Mouse (Mus musculus): ENCODE measurements at regions not wholly inside any gene's neighbourhood (a gene's known extent, or its start where the extent isn't known, plus 50 kb on each side); places are given as distances from the start of the nearest gene placed in this dataset.

- TF ChIP-seq POLR2A (IDR thresholded peaks at IDR 0.05; ENCODE audit: low read depth, low read length) (no peak), CHD1 (IDR thresholded peaks at IDR 0.05; ENCODE audit: low read depth, low read length) (no peak), ELF1 (IDR thresholded peaks at IDR 0.05; ENCODE audit: low read depth, low read length) (no peak), USF1 (IDR thresholded peaks at IDR 0.05; ENCODE audit: low read depth, low read length) (no peak), CTCF (conservative IDR thresholded peaks at IDR 0.05 in 1 of 2, IDR thresholded peaks at IDR 0.05 in 1 of 2; ENCODE audit: low read depth in 2 of 2, low read length in 2 of 2) (no peak), RAD21 (IDR thresholded peaks at IDR 0.05; ENCODE audit: low read depth, low read length) (no peak), NELFE (IDR thresholded peaks at IDR 0.05; ENCODE audit: low read depth, low read length) (no peak), UBTF (IDR thresholded peaks at IDR 0.05; ENCODE audit: low read depth, low read length) (no peak), EP300 (IDR thresholded peaks at IDR 0.05; ENCODE audit: low read length) (no peak), E2F4 (IDR thresholded peaks at IDR 0.05; ENCODE audit: insufficient replicate concordance, low read depth, low read length) (no peak), MXI1 (IDR thresholded peaks at IDR 0.05; ENCODE audit: low read depth, low read length) (no peak), ZC3H11A (IDR thresholded peaks at IDR 0.05; ENCODE audit: low read depth, low read length) (no peak), NRF1 (IDR thresholded peaks at IDR 0.05; ENCODE audit: low read depth, low read length) (no peak), PAX5 (IDR thresholded peaks at IDR 0.05; ENCODE audit: low read length) (no peak)
Observed at GRCm38 (mm10) chr9:79414989-79415388, 303.6 kb downstream of the Col12a1 start.
